Mouse (Mus musculus) neutrophil, adult 83 days (primary cell): ENCODE measurements around the gene Prss21. TPM values are rescaled to one million over a fixed set of nuclear protein-coding genes. Genes with fewer than 3 reads are reported as not detected.

Experiments
- total RNA-seq, 2 experiments: library from RNA; stranded (reverse); gene quantifications; one replicate each; pipeline ENCODE4 v1.2.4; 2023

Gene Prss21
- total RNA-seq: not detected

DNA sequence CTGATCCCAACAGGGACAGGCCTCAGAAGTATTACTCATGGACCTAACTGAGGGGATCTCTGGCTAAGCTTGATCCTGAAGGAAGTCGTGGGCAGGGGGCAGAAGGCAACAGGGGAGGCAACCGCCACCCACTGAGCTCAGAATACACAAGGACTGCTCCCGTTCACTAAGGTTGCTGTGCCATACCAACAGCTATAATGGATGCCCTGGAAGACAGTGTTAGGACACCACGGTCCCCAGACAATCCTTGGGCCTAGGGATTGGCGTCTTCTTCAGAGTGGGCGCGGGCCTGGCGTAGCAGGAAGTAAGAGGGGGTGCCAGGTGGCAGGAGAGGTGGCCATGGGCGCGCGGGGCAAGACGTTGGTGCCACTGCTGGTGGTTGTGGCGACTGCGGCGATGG lies at the start of gene Prss21:
TSS of gene Prss21 (plus strand) at position 301 of the 400 bp plus-strand sequence.

DNA sequence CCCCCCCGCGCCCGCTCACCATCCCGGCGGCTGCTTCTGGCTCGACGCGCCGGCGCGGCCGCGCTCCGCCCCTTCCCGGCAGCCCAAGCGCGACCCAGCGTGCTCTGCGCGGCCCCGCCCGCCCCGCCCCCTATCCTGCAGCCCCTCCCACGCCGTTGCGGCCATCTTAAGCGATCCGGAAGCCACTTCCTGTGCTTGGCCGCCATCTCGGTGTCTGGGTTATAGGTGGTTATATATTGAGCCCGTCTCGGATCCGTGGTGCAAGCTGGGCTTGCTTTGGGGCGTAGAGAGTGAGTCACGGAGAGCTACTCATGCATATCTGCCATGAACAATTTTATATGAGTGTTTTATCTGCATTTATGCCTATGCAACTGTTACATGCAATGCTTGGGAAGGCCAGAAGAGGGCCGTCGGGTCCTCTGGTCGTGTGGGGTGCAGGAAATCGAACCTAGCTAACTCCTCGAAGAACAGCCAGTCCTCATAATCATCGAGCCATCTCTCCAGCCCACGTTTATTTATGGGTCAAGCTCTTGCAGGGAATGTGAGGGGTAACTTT lies 38.7 kb upstream of the Prss21 start, which contains the start of gene Elob:
TSS of gene Elob (minus strand) at position 73 of the 556 bp plus-strand sequence.

DNA sequence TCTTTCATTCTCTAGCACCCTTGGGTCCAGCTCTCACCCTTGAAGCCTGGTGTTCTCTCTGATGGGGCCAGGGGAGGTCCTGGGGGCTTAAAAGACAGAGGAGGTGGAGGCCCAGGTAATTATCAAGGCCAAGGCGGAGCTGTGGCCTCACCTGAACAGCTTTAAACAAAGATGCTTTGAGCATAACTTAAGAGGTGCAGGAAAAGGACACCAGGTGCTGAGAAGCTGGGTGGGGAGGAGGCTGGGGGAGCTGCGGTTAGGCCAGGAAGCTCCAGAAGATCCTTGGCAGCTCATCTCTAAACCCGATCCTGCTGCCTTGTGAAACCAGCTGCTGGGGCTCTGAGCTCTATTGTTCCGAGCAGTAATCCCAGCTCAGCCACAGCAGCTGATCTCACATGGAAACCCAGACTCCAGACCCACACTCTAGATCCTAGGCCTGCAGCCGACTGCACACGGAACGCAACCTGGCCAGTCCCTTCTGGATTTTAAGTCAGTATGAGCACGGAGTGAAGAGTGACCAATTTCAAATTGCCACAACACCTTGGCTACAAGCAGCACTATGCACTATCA lies 31.8 kb upstream of the Prss21 start, which contains the start of gene Prss33:
TSS of gene Prss33 (minus strand) at position 51 of the 570 bp plus-strand sequence.

DNA sequence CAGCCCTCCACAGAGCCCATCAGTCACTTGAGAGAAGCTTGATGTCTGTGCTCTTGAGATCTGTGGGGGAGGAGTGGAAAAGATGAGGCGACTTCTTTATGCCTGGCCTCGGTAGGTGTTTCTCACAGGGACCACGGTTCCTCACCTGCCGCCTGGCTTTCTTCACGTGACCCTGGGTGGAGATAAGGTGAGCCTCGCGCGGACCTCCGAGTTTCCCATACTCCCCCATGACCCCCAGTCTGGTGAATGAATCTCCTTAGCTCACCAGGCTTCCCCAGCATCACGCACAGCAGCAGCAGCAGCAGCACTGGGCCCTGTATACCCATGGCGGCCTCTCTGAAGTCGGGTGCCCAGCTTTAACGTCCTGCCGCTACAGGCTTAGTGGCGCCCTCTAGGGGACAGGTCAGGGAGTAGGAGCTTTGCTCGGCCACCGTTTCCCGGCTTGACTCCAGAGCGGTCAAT lies 24.0 kb upstream of the Prss21 start, which contains the start of the genes Prss32 and Prss41:
TSS of gene Prss32 (plus strand) at position 44 of the 462 bp plus-strand sequence.
TSS of gene Prss41 (minus strand) at position 361 of the 462 bp plus-strand sequence.

DNA sequence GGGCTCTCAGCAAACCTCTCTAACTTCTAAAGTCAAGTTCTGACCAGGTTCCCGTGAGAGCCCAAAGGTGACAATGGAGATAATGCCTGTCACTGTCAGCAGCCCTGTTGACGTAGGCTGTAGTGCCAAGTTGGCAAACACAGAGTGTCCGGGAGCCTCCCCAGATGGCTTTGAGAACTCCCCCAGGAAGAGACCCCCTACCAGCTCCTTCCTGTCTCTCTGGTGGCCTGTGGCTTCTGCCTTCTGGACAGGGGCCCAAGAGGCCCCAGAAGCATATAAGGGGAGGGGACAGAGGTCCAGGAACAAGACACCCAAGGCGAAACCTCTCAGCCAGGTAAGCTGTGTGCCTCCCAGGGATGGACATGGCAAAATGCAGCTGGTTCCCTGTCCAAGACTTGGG lies 12.7 kb downstream of the Prss21 start, which contains the start of the genes Dcpp1 and Dcpp2:
TSS of gene Dcpp1 (plus strand) at position 301 of the 400 bp plus-strand sequence.
TSS of gene Dcpp2 (plus strand) at position 305 of the 400 bp plus-strand sequence.

DNA sequence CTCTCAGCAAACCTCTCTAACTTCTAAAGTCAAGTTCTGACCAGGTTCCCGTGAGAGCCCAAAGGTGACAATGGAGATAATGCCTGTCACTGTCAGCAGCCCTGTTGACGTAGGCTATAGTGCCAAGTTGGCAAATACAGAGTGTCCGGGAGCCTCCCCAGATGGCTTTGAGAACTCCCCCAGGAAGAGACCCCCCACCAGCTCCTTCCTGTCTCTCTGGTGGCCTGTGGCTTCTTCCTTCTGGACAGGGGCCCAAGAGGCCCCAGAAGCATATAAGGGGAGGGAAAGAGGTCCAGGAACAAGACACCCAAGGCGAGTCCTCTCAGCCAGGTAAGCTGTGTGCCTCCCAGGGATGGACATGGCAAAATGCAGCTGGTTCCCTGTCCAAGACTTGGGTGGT lies 49.3 kb downstream of the Prss21 start, which contains the start of gene Dcpp3:
TSS of gene Dcpp3 (plus strand) at position 301 of the 400 bp plus-strand sequence.

Other genes with a start within 250 kb of the Prss21 start
- 100 to 1,000 TPM; 157 to 170 TPM for gene Mmp25, start 222.8 kb upstream of the Prss21 start, total RNA-seq
- gene Bicdl2, start 207.6 kb upstream of the Prss21 start, total RNA-seq: 1 to 10 TPM; 1.6 to 2.4 TPM
- 10 to 100 TPM; 50.6 to 50.7 TPM for gene Hcfc1r1, start 194.5 kb upstream of the Prss21 start, total RNA-seq
- gene Thoc6, start 194.2 kb upstream of the Prss21 start, total RNA-seq: 10 to 100 TPM; 19.0 to 19.2 TPM
- gene Tnfrsf12a, start 190.6 kb upstream of the Prss21 start, total RNA-seq: 1 to 10 TPM; 4.8 to 5.1 TPM
- gene Cldn6, start 188.8 kb upstream of the Prss21 start, total RNA-seq: not detected
- not detected for gene Cldn9, start 184.0 kb upstream of the Prss21 start, total RNA-seq
- gene 1520401A03Rik, start 145.3 kb upstream of the Prss21 start, total RNA-seq: not detected
- gene Pkmyt1, start 141.7 kb upstream of the Prss21 start, total RNA-seq: 10 to 100 TPM; 40.9 to 41.4 TPM
- gene Paqr4, start 127.2 kb upstream of the Prss21 start, total RNA-seq: 1 to 10 TPM; 3.2 to 5.1 TPM
- not detected for gene Kremen2, start 122.2 kb upstream of the Prss21 start, total RNA-seq
- gene Flywch1, start 96.5 kb upstream of the Prss21 start, total RNA-seq: 1 to 10 TPM; 8.7 to 9.6 TPM
- gene Flywch2, start 82.0 kb upstream of the Prss21 start, total RNA-seq: under 1 TPM in 1 of 2 experiments, not detected in 1; 0.53 TPM
- gene Srrm2, start 77.5 kb upstream of the Prss21 start, total RNA-seq: 100 to 1,000 TPM; 456 to 525 TPM
- 100 to 1,000 TPM; 176 to 182 TPM for gene Elob, start 38.9 kb upstream of the Prss21 start, total RNA-seq
- gene Prss33, start 32.0 kb upstream of the Prss21 start, total RNA-seq: not detected
- not detected for gene Prss32, start 24.2 kb upstream of the Prss21 start, total RNA-seq
- gene Prss41, start 23.9 kb upstream of the Prss21 start, total RNA-seq: not detected
- not detected for gene Dcpp1, start 12.8 kb downstream of the Prss21 start, total RNA-seq
- not detected for gene Dcpp2, start 12.8 kb downstream of the Prss21 start, total RNA-seq
- not detected for gene Dcpp3, start 49.4 kb downstream of the Prss21 start, total RNA-seq
- gene Sbp, start 73.6 kb downstream of the Prss21 start, total RNA-seq: not detected
- gene Sbpl, start 87.2 kb downstream of the Prss21 start, total RNA-seq: not detected
- gene Prss30, start 112.5 kb downstream of the Prss21 start, total RNA-seq: not detected
- gene Prss22, start 130.0 kb downstream of the Prss21 start, total RNA-seq: not detected
- gene Prss27, start 170.1 kb downstream of the Prss21 start, total RNA-seq: not detected
- gene Kctd5, start 205.4 kb downstream of the Prss21 start, total RNA-seq: 10 to 100 TPM; 13.1 to 16.4 TPM